Mouse (Mus musculus) T-helper 2 cell (primary cell): ENCODE results near the gene Itpkc.

Source experiments
- in situ Hi-C: fragments of 300-600 bp; cut with MboI, MseI; formaldehyde crosslinking; loops from one replicate; pipeline ENCODE4 v1.15.1; 2025; ENCODE audit warnings: high pct_unique_total_duplicates

Itpkc gene

GRCm38 (mm10) chr7:27238568-27238967 is 10.1 kb upstream of the Itpkc start:
- in situ Hi-C loops, result loop anchor here (10.0 kb wide), 1 partner anchor 64 kb away; the partner anchor contains the start of gene Rab4b

- in situ Hi-C loops, result loop anchor here (10.0 kb wide), 1 partner anchor 63 kb away; the partner anchor contains the start of gene Rab4b
These were observed 9.1 kb upstream of the Itpkc start for GRCm38 (mm10) chr7:27237527-27237926.

GRCm38 (mm10) chr7:27235726-27236125 is 7.3 kb upstream of the Itpkc start:
- in situ Hi-C loops, result loop anchor here (10.0 kb wide), 1 partner anchor 61 kb away; the partner anchor contains the start of gene Rab4b

GRCm38 (mm10) chr7:27233300-27233699 is 4.8 kb upstream of the Itpkc start:
- in situ Hi-C loops, result loop anchor here (10.0 kb wide), 1 partner anchor 58 kb away; the partner anchor contains the start of gene Rab4b

GRCm38 (mm10) chr7:27232781-27233281 is 4.4 kb upstream of the Itpkc start, which contains the start of gene Coq8b:
TSS of gene Coq8b (plus strand) at chr7:27233023.
- in situ Hi-C loops, result loop anchor here (10.0 kb wide), 1 partner anchor 58 kb away; the partner anchor contains the start of gene Rab4b

GRCm38 (mm10) chr7:27231693-27232331 is 3.4 kb upstream of the Itpkc start:
- in situ Hi-C loops, result loop anchor here (10.0 kb wide), 1 partner anchor 57 kb away; the partner anchor contains the start of gene Rab4b

- in situ Hi-C loops, result loop anchor here (10.0 kb wide), 1 partner anchor 56 kb away; the partner anchor contains the start of gene Rab4b
These were observed 2.3 kb upstream of the Itpkc start for GRCm38 (mm10) chr7:27230781-27231180.

- in situ Hi-C loops, result loop anchor here (5.0 kb wide), 1 partner anchor 37 kb away; no protein-coding TSS in a partner anchor
These were observed 404 bp upstream of the Itpkc start for GRCm38 (mm10) chr7:27228865-27229264.

GRCm38 (mm10) chr7:27227676-27228075 is 785 bp downstream of the Itpkc start:
- in situ Hi-C loops, result loop anchor here (5.0 kb wide), 1 partner anchor 35 kb away; no protein-coding TSS in a partner anchor

- in situ Hi-C loops, result loop anchor here (5.0 kb wide), 1 partner anchor 35 kb away; no protein-coding TSS in a partner anchor
These were observed 1.2 kb downstream of the Itpkc start for GRCm38 (mm10) chr7:27227276-27227675.

GRCm38 (mm10) chr7:27224877-27225575 is 3.4 kb downstream of the Itpkc start:
- in situ Hi-C loops, result loop anchor here (5.0 kb wide), 1 partner anchor 33 kb away; no protein-coding TSS in a partner anchor

- in situ Hi-C loops, result no loop called here
These were observed 5.9 kb downstream of the Itpkc start for GRCm38 (mm10) chr7:27222538-27222937.

- in situ Hi-C loops, result no loop called here
These were observed 6.5 kb downstream of the Itpkc start for GRCm38 (mm10) chr7:27221939-27222338.

GRCm38 (mm10) chr7:27219937-27220336 is 8.5 kb downstream of the Itpkc start:
- in situ Hi-C loops, result no loop called here

GRCm38 (mm10) chr7:27218586-27218985 is 9.9 kb downstream of the Itpkc start:
- in situ Hi-C loops, result no loop called here

GRCm38 (mm10) chr7:27212626-27213025 is 15.8 kb downstream of the Itpkc start:
- in situ Hi-C loops, result no loop called here

- in situ Hi-C loops, result no loop called here
These were observed 24.6 kb downstream of the Itpkc start for GRCm38 (mm10) chr7:27203730-27204449.

- in situ Hi-C loops, result loop anchor here (25.0 kb wide), 1 partner anchor 1461 kb away; no protein-coding TSS in a partner anchor
These were observed 29.7 kb downstream of the Itpkc start for GRCm38 (mm10) chr7:27198779-27199178.

- in situ Hi-C loops, result loop anchor here (25.0 kb wide), 1 partner anchor 1461 kb away; no protein-coding TSS in a partner anchor
These were observed 30.1 kb downstream of the Itpkc start for GRCm38 (mm10) chr7:27198355-27198754.

GRCm38 (mm10) chr7:27197634-27198033 is 30.8 kb downstream of the Itpkc start:
- in situ Hi-C loops, result loop anchor here (25.0 kb wide), 1 partner anchor 1460 kb away; no protein-coding TSS in a partner anchor

- in situ Hi-C loops, result loop anchor here (25.0 kb wide), 1 partner anchor 1460 kb away; no protein-coding TSS in a partner anchor
These were observed 31.3 kb downstream of the Itpkc start for GRCm38 (mm10) chr7:27197136-27197535.
